Mouse (Mus musculus): ENCODE measurements around the gene Jph2.

GRCm38 (mm10) chr2:163392436-163392835 is 5.4 kb downstream of the Jph2 start:
- TF ChIP-seq GATA1 (IDR thresholded peaks at IDR 0.05; ENCODE audit: low read length) (no peak), TAL1 (IDR thresholded peaks at IDR 0.05; ENCODE audit: low read length) (no peak)

All from erythroblast, embryonic 14.5 days (primary cell).